Mouse (Mus musculus): Measurements from ENCODE around the gene Nt5c3.
A peak's percentile ranks its signal among the peaks of the same experiment; 100 is the strongest.
"Not testable (repeated sequence)": the region's sequence is repeated elsewhere in the genome, so short reads cannot be mapped to it uniquely, and the experiment has no call there.

Gene Nt5c3

GRCm38 (mm10) chr6:56904330-56904729 lies 19.4 kb downstream of the Nt5c3 start:
- no peak for DNase-seq (ENCODE audit: low spot score)

GRCm38 (mm10) chr6:56903831-56904230 lies 19.9 kb downstream of the Nt5c3 start:
- DNase-seq (ENCODE audit: low spot score), result no peak

GRCm38 (mm10) chr6:56902606-56903520 lies 20.9 kb downstream of the Nt5c3 start:
- no peak for DNase-seq (ENCODE audit: low spot score)

- no peak for DNase-seq (ENCODE audit: low spot score)
Measured at GRCm38 (mm10) chr6:56901824-56902386, 21.8 kb downstream of the Nt5c3 start.

- no peak for DNase-seq (ENCODE audit: low spot score)
Measured at GRCm38 (mm10) chr6:56901336-56901735, 22.4 kb downstream of the Nt5c3 start.

- DNase-seq (ENCODE audit: low spot score), result no peak
Measured at GRCm38 (mm10) chr6:56899601-56900000, 24.1 kb downstream of the Nt5c3 start.

- no peak for DNase-seq (ENCODE audit: low spot score)
Measured at GRCm38 (mm10) chr6:56890762-56891161, 33.0 kb downstream of the Nt5c3 start.

GRCm38 (mm10) chr6:56888561-56888960 lies 35.2 kb downstream of the Nt5c3 start:
- no peak for DNase-seq (ENCODE audit: low spot score)

GRCm38 (mm10) chr6:56879352-56879955 lies 44.3 kb downstream of the Nt5c3 start:
- DNase-seq (ENCODE audit: low spot score), result no peak

GRCm38 (mm10) chr6:56877985-56878384 lies 45.7 kb downstream of the Nt5c3 start:
- DNase-seq (ENCODE audit: low spot score), result no peak

GRCm38 (mm10) chr6:56876870-56877269 lies 46.9 kb downstream of the Nt5c3 start:
- no peak for DNase-seq (ENCODE audit: low spot score)

- DNase-seq (ENCODE audit: low spot score), result no peak
Measured at GRCm38 (mm10) chr6:56870027-56870426, 53.7 kb downstream of the Nt5c3 start.

GRCm38 (mm10) chr6:56868565-56868964 lies 55.2 kb downstream of the Nt5c3 start:
- no peak for DNase-seq (ENCODE audit: low spot score)

- DNase-seq (ENCODE audit: low spot score), result not testable (repeated sequence)
Measured at GRCm38 (mm10) chr6:56866899-56867298, 56.8 kb downstream of the Nt5c3 start.

GRCm38 (mm10) chr6:56860205-56860848 lies 63.4 kb downstream of the Nt5c3 start:
- DNase-seq (ENCODE audit: low spot score), result no peak

GRCm38 (mm10) chr6:56856748-56857147 lies 67.0 kb downstream of the Nt5c3 start:
- DNase-seq (ENCODE audit: low spot score), result no peak

GRCm38 (mm10) chr6:56854803-56855202 lies 68.9 kb downstream of the Nt5c3 start:
- no peak for DNase-seq (ENCODE audit: low spot score)

GRCm38 (mm10) chr6:56850315-56850714 lies 73.4 kb downstream of the Nt5c3 start:
- DNase-seq (ENCODE audit: low spot score), result peak; percentile 16

GRCm38 (mm10) chr6:56848974-56849373 lies 74.8 kb downstream of the Nt5c3 start:
- DNase-seq (ENCODE audit: low spot score), result no peak

GRCm38 (mm10) chr6:56844365-56844764 lies 79.4 kb downstream of the Nt5c3 start:
- no peak for DNase-seq (ENCODE audit: low spot score)

GRCm38 (mm10) chr6:56843229-56843628 lies 80.5 kb downstream of the Nt5c3 start:
- DNase-seq (ENCODE audit: low spot score), result no peak

GRCm38 (mm10) chr6:56837621-56838020 lies 86.1 kb downstream of the Nt5c3 start:
- no peak for DNase-seq (ENCODE audit: low spot score)

- no peak for DNase-seq (ENCODE audit: low spot score)
Measured at GRCm38 (mm10) chr6:56837166-56837565, 86.6 kb downstream of the Nt5c3 start.
